Mouse (Mus musculus): ENCODE results near the gene Fsip1. TPM values are rescaled to one million over a fixed set of nuclear protein-coding genes. Genes with fewer than 3 reads are reported as not detected.

Fsip1 gene
- total RNA-seq, 2 experiments from 2014 or later: not detected

- ATAC-seq (replicated peaks; ENCODE audit: low FRiP score, poor library complexity, severe bottlenecking): no peak
Measured at GRCm38 (mm10) chr2:118137071-118137470, 119.7 kb downstream of the Fsip1 start.

GRCm38 (mm10) chr2:118128313-118128712 is 128.5 kb downstream of the Fsip1 start:
- ATAC-seq (replicated peaks; ENCODE audit: low FRiP score, poor library complexity, severe bottlenecking): no peak

DNA sequence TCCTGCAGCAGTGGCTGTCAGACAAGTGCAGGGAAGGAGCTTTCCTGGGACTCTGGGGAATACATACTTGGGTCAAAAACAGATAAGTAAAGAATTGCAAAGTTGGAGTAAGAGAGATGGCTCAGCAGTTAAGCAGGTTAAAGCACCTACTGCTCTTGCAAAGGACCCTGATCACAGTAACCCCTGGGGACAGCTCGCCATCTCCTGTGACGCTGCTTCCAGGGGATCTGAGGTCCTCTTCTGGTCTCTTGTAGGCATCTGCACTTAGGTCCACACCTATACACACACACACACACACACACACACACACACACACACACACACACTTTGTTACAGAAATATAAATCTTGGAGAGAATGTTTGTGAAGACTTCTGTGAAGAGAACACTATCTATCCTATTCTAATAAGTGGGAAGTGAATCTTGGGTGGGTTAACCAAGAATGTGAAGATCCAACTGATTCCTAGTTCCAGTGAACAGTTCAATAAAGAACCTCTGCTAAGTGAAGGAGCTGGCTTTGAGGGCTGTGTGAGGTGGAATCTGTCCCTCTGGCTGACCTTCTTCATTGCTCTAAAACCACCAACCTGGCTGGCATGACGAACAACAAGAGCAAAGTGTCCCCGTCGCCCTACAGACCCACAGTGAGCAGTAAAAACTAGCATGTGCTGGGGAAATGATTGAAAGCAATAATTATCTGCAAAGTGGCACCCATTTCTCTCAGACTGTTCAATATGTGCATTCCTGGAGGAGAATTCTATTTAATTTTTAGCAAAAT is 129.1 kb downstream of the Fsip1 start:
- ATAC-seq (replicated peaks; ENCODE audit: low FRiP score, poor library complexity, severe bottlenecking): no peak

- no peak for ATAC-seq (replicated peaks; ENCODE audit: low FRiP score, poor library complexity, severe bottlenecking)
Measured at GRCm38 (mm10) chr2:118125943-118126470, 130.8 kb downstream of the Fsip1 start.

DNA sequence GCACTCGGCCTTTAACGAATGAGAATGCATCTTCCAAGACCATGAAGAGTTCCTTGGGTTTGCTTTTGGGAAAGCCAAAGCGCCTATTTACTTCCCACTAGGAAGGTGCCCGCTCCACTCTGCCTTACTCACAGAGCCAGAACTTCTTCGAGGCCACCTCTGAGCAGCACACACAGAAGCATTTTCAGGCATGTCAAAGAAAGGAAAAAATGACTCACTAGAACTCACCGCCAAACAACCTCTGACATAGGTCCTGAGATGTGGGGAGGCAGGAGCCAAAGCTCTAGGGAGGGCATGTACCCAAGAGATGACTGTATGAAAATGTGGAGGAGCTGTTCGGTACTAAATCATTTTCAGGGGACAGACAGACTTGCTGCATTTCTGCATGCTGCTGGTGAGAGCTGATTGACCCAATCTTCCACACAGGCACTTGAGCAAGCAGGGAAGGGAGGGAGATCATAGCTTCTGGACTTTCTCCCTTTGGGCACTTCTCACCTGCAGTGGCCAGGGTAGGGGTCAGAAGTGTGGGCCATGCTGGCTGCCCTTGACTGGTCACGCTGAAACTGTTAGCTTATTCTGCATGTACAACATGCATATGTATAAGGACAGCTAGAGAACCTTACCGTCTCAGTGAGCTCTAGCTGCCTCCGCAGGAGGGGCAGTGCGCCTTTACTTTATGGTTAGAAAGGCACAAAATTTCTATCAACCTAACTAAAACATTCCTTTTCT is 131.4 kb downstream of the Fsip1 start:
- no peak for ATAC-seq (replicated peaks; ENCODE audit: low FRiP score, poor library complexity, severe bottlenecking)

- no peak for ATAC-seq (replicated peaks; ENCODE audit: low FRiP score, poor library complexity, severe bottlenecking)
Measured at GRCm38 (mm10) chr2:118124437-118124836, 132.3 kb downstream of the Fsip1 start.

DNA sequence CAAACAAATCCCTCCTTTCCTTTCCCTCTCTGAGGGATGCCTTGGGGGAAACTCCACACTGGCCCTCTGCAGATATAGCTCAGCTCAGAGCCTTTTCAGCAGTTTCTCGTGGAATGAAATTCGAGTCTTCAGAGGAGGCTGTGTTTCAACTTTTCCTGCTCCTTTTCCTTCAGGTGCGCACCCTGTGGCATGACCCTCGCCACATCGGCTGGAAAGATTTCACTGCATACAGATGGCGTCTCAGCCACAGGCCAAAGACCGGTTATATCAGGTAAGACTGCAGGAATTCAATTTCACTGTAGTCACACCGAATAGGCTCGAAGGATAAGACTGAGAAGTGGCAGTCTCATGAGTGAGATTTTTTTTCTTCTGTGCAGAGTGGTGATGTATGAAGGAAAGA is 133.0 kb downstream of the Fsip1 start:
- no peak for ATAC-seq (replicated peaks; ENCODE audit: low FRiP score, poor library complexity, severe bottlenecking)

DNA sequence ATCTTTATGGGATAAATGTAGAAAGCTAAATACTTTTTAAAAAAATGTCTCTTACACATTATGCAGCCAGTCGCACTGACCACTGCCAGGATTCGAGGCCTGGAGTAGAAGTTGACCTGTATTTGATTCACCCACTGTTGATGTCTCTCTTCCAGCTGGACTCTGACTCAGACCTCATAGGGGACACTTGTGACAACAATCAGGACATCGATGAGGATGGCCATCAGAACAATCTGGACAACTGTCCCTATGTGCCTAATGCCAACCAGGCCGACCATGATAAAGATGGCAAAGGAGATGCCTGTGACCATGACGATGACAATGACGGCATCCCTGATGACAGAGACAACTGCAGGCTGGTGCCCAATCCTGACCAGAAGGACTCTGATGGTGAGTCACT is 134.5 kb downstream of the Fsip1 start:
- ATAC-seq (replicated peaks; ENCODE audit: low FRiP score, poor library complexity, severe bottlenecking): no peak

DNA sequence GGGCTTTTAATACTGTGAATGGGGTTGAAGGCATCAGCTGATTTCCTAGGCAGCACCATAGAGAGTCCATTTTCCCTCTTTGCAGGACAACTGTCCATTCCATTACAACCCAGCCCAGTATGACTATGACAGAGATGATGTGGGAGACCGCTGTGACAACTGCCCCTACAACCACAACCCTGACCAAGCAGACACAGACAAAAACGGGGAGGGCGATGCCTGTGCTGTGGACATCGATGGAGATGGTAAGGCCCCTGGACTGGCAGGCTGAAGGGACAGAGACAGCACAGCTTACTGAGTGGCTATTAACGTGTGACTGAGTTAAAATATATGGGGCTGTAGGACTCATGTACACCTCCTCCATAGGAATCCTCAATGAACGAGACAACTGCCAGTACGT is 136.0 kb downstream of the Fsip1 start:
- no peak for ATAC-seq (replicated peaks; ENCODE audit: low FRiP score, poor library complexity, severe bottlenecking)

GRCm38 (mm10) chr2:118120095-118120494 is 136.7 kb downstream of the Fsip1 start:
- no peak for ATAC-seq (replicated peaks; ENCODE audit: low FRiP score, poor library complexity, severe bottlenecking)

DNA sequence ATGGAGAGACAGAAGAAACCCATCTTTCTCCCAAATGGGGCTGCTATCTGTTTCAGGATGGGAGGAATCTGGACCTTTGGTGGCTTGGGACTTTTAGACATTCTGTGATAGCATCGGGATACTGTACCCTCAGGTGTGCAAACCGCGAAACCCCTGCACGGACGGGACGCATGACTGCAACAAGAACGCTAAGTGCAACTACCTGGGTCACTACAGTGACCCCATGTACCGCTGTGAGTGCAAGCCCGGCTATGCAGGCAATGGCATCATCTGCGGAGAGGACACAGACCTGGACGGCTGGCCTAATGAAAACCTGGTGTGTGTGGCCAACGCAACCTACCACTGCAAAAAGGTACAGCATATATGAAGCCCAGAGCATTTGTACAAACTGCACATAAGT is 137.1 kb downstream of the Fsip1 start:
- no peak for ATAC-seq (replicated peaks; ENCODE audit: low FRiP score, poor library complexity, severe bottlenecking)

DNA sequence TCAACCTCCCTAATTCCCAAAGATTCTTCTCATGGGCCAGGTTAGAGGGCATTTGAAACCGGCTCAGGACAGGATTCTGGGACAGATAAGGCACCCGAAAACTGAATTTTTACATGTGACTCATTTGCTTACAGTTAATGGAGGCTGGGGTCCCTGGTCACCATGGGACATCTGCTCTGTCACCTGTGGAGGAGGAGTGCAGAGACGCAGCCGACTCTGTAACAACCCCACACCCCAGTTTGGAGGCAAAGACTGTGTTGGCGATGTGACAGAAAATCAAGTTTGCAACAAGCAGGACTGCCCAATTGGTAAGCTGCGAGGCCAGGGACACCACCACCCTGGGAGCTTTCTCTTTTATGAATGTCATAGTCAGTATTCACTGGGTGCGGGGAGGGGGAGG is 138.3 kb downstream of the Fsip1 start:
- ATAC-seq (replicated peaks; ENCODE audit: low FRiP score, poor library complexity, severe bottlenecking): no peak

GRCm38 (mm10) chr2:118118045-118118444 is 138.7 kb downstream of the Fsip1 start:
- ATAC-seq (replicated peaks; ENCODE audit: low FRiP score, poor library complexity, severe bottlenecking): no peak

- ATAC-seq (replicated peaks; ENCODE audit: low FRiP score, poor library complexity, severe bottlenecking): no peak
Measured at GRCm38 (mm10) chr2:118117401-118117800, 139.4 kb downstream of the Fsip1 start.

GRCm38 (mm10) chr2:118116754-118117290 is 139.9 kb downstream of the Fsip1 start:
- no peak for ATAC-seq (replicated peaks; ENCODE audit: low FRiP score, poor library complexity, severe bottlenecking)

DNA sequence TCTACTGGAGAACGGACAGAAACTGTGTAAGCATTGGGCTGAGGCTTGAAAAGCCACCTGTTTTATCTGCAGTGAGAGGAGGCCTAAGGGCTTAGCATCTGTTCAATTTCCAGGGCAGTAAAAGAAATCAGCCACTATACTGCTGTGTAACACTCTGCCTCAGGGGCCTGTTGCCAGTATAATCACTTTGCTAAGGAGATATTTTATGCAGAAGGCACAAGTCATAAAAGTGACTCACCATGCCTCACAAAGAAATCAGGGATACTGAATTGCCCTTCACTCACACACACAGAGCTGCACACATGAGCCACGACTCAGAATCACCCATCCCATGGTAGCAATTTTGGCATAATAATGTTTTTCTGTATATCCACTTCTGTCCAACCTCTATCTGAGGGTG is 140.6 kb downstream of the Fsip1 start:
- no peak for ATAC-seq (replicated peaks; ENCODE audit: low FRiP score, poor library complexity, severe bottlenecking)

DNA sequence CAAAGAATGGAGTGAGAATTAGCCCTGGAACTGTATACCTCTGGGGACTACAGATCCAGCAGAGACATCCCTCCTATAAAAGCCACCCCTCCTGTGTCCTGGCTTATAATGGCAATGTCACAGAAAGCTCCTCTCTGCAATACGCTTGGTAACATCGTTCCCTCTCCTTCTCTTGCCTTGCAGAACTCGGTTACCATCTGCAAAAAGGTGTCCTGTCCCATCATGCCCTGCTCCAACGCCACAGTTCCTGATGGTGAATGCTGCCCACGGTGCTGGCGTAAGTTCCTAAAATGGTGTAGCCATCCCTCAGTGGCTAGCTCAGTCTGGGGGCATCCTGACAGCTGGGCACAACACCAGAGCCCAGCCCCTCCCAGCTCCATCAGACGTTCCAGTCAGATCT is 141.1 kb downstream of the Fsip1 start:
- no peak for ATAC-seq (replicated peaks; ENCODE audit: low FRiP score, poor library complexity, severe bottlenecking)

DNA sequence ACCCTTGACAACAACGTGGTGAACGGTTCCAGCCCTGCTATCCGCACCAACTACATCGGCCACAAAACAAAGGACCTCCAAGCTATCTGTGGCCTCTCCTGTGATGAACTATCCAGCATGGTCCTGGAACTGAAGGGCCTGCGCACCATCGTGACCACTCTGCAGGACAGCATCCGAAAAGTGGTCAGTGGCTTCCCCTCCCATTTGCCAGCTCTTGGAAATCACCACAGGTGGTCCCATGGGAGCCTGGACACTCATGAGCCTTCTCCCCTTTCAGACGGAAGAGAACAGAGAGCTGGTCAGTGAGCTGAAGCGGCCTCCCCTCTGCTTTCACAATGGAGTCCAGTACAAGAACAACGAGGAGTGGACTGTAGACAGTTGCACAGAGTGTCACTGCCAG is 142.1 kb downstream of the Fsip1 start:
- no peak for ATAC-seq (replicated peaks; ENCODE audit: low FRiP score, poor library complexity, severe bottlenecking)

DNA sequence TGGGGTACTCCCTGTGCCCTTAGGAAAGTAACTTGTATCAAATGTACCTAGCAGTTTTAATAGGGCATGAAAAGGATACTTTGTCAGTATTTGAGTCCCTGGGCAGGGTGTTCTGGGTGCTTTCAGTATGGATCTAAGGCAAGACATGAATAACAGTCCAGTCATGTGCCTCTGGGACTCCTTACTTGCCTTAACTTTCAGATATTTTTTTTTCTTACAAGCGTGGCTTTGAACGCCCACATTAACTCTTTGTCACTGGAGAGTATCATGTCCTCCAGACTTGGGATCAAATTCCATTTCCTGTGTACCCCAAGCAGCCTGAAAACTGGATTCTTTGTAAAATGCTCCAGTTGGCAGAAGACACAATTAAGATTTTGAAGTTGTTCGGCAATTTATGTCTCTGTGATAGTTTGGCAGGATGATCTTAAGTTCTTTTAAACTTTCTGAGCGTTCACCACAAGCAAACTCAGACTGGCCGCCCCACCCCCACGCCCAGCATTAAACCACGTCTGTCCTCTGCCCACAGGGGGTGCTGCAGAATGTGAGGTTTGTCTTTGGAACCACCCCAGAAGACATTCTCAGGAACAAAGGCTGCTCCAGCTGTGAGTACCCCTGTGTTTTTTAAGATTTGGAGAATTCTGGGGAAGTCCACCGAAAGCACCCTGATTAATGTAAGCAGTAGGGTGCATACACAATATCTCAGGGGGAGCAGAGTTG is 142.8 kb downstream of the Fsip1 start:
- ATAC-seq (replicated peaks; ENCODE audit: low FRiP score, poor library complexity, severe bottlenecking): no peak

DNA sequence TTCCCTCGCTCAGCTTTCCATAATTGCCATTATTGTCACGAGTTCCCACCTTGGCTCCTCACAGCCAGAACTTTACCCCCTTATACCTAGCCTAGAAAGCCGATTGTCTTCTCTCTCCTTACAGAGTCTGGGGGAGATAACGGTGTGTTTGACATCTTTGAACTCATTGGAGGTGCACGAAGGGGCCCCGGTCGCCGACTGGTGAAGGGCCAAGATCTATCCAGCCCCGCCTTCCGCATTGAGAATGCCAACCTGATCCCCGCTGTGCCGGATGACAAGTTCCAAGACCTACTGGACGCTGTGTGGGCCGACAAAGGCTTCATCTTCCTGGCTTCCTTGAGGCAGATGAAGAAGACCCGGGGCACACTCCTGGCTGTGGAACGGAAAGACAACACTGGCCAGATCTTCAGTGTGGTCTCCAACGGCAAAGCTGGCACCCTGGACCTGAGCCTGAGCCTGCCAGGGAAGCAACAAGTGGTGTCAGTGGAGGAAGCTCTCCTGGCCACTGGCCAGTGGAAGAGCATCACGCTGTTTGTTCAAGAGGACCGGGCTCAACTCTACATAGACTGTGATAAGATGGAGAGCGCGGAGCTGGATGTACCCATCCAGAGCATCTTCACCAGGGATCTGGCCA is 143.8 kb downstream of the Fsip1 start:
- ATAC-seq (replicated peaks; ENCODE audit: low FRiP score, poor library complexity, severe bottlenecking): no peak

All from erythroid progenitor cell, adult 5-6 weeks (primary cell).